Mouse (Mus musculus): ENCODE data around the gene Tmeff1.

DNA sequence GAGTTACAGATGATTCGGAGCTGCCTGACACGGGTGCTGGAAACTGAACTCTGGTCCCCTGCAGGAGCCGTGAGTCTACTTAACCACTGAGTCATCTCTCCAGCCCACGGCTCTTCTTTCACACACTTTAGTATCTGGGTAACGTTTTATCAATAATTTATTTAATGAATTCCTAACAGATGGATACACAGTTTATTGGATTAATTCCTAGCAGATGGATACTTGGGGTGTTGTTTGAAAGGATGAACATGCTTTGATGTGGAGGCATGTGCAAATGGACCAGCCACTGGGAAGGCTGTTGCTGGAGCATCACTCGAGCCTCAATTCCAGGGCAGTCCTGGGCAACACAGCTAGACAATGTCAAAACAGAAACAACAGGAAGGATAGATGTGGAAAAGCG, 11.1 kb downstream of the Tmeff1 start:
- no peak for TF ChIP-seq EP300 (IDR thresholded peaks at IDR 0.05)
- no peak for TF ChIP-seq CTCF (IDR thresholded peaks at IDR 0.05)

All from lung, postnatal 0 days (tissue).